Mouse (Mus musculus): ENCODE measurements around the gene Klra10.
"Not testable (repeated sequence)": the region's sequence is repeated elsewhere in the genome, so short reads cannot be mapped to it uniquely, and the experiment has no call there.

Gene Klra10

GRCm38 (mm10) chr6:130281828-130282227, at the start of gene Klra10:
Gene Klra10 (minus strand): TSS chr6:130281928.
- not testable (repeated sequence) for DNase-seq (ENCODE audit: low spot score)

- DNase-seq (ENCODE audit: low spot score): no peak
These were observed 6.4 kb upstream of the Klra10 start for GRCm38 (mm10) chr6:130287984-130288649.

DNA sequence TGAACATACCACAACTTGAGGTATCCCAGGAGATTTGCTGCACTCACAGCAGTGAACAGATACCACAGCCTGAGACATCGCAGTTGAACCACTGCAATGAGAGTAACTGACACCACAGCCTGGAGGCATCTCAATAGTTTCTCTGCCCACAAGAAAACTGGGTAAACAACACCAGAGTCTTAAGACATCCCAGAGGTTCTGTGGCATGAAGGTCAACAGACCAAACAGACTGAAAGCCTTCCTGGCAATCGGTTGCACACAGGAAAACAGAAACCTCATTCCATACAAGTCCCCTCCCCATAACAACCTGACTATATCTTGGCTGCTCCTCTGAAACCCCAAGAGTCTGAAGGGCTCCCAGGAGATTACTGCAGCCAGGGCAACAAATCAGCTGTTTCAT, 26.4 kb downstream of the Klra10 start:
- no peak for DNase-seq (ENCODE audit: low spot score)

DNA sequence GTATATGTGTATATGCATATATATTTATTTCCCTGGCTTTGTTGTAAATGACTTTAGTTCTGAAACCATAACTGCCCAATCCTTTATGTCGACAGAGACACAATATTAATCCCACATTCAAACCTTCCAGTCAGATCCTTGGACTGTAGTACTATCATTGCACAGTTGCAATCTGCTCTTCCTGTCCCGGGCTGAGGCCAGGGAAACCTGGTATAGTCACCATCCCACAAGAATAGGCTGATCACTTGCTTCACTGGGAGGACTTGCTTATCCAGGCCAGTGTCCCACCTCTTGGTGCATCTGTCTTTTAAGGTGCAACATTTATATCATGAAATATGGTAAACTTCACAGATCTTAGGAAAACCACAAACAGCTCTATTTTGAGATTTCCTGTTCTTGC, 44.2 kb downstream of the Klra10 start:
- DNase-seq (ENCODE audit: low spot score): no peak

DNA sequence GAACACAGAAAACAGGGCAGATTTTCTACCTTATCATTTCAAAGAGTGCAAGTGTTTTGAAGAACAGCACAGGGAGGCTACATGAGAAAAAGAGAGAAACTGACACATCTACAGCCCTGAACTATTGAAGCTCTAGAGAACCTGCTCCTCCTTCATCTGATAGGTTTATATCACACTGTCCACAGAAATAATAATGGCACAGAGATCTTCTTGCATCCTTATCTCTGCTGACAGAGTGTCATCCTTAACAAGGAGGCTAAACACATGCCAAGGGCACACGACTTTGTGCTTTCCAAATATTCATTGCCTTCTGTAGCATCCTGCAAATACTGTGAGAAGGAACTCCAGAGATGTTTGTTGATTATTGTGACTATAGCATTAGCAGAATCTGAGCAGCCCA, 45.1 kb downstream of the Klra10 start:
- DNase-seq (ENCODE audit: low spot score): no peak

DNA sequence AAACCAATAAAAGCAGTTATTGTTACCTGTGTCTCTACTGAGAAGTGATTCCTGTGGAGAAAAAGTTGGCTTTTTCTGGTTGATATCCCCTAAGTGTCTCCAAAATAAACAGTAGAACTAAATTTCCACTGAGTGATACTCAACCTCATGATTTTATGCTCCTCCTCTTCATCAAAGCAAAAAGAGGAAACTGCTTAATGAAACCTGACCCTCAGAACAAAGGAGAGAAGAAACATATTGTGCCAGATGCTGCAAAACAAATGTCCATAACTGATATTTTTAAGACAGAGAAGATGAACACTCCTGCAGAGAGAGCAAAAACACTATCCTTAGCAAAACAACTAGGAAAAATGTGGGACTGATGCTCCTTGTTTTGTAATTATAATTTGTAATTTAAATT, 48.5 kb downstream of the Klra10 start, which contains the start of gene Klra7:
Gene Klra7 (minus strand): TSS at position 101 of the 400 bp plus-strand sequence.
- DNase-seq (ENCODE audit: low spot score): no peak
